Comparison of ENCODE assay signal across 8 mouse cellular contexts in the genomic region with DNA sequence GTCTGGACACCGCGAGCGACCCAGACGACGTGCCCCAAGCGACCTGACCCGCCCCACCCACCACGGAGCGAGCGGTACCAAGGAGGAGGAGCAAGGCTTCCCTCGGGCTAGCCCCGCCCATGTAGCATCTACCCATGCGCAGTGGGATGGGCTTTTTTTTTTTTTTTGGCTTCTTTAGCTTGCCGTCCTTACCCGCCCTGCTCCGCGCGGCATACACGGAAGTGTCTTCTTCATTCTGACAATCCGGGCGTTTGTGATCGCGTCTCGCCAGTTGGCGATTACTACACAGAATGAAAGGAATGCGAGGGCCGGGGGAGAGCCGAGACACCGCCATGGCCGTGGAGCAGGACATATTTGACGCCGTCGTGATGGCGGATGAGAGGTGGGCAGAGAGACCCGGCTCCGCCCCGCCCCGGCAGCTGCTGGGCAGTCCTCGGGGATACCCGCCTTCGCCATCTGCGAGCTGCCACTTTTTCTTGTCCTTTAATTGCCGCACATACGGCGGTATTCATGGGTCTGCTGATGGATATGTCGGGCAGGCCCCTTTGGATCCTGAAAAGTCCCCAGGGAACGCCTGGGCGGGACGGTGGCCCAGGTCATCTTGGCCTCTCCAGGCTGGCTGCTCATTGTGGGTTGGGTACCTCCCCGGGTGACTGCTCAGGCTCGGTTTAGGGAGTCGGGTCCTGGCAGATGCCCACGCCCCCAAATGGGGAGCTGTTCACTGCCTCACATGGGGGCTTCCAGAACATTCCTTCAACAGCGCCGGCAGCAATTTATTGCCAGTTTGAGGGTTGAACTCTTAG. TPM values are rescaled to one million over a fixed set of nuclear protein-coding genes. Genes with fewer than 3 reads are reported as not detected.
DNase-seq lines count a peak whose midpoint lies in the region; ATAC-seq lines count a peak whose summit lies in the region.

A gene (plus strand): TSS at position 153 of the 803 bp plus-strand sequence.

- H3K4me3 ChIP-seq in embryonic facial prominence, embryonic 11.5 days (ENCODE audit: low read depth, low read length), result peak within 1 kb of the TSS; percentile 61
- peak within 1 kb of the TSS; percentile 85 for H3K4me3 ChIP-seq in limb, embryonic 13.5 days
- H3K4me3 ChIP-seq in midbrain, embryonic 16.5 days (ENCODE audit: low read depth, low read length), result peak within 1 kb of the TSS; percentile 91

- H3K9ac ChIP-seq in embryonic facial prominence, embryonic 11.5 days (replicated peaks; ENCODE audit: low read length), result peak within 1 kb of the TSS; percentile 70
- H3K9ac ChIP-seq in limb, embryonic 13.5 days, result peak within 1 kb of the TSS; percentile 85
- H3K9ac ChIP-seq in midbrain, embryonic 16.5 days (ENCODE audit: low read depth, low read length), result peak within 1 kb of the TSS; percentile 86

- ATAC-seq in embryonic facial prominence, embryonic 11.5 days (replicated peaks; ENCODE audit: insufficient number of reproducible peaks, low FRiP score, low TSS enrichment, low read depth), result peak; percentile 89
- peak; percentile 92 for ATAC-seq in granulocyte monocyte progenitor cell, adult 5-6 weeks (replicated peaks; ENCODE audit: poor library complexity, severe bottlenecking)
- peak; percentile 93 for ATAC-seq in limb, embryonic 13.5 days (ENCODE audit: low FRiP score, low read depth)
- ATAC-seq in midbrain, embryonic 16.5 days, result peak; percentile 94

- DNase-seq in 3134 (ENCODE audit: extremely low read depth, insufficient read length, low spot score), result peak; percentile 90
- peak; percentile 94 for DNase-seq in adrenal gland, postnatal 14 days
- peak; percentile 95 for DNase-seq in embryonic facial prominence, embryonic 11.5 days (ENCODE audit: low spot score)
- peak; percentile 94 for DNase-seq in kidney, adult 18-20 months
- DNase-seq in spleen, postnatal 10 days (ENCODE audit: low spot score in 2 of 2), result peak; percentile 83 to 92

- peak within 1 kb of the TSS; percentile 90 for H3K4me2 ChIP-seq in embryonic facial prominence, embryonic 11.5 days (ENCODE audit: low read depth, low read length)
- peak within 1 kb of the TSS; percentile 97 for H3K4me2 ChIP-seq in limb, embryonic 13.5 days (replicated peaks)
- H3K4me2 ChIP-seq in midbrain, embryonic 16.5 days (ENCODE audit: low read length), result peak within 1 kb of the TSS; percentile 96

- no peaks in the 10 kb centered on the region for H3K9me3 ChIP-seq in embryonic facial prominence, embryonic 11.5 days (replicated peaks; ENCODE audit: control insufficient read depth, low read length)
- no peaks in the 10 kb centered on the region for H3K9me3 ChIP-seq in limb, embryonic 13.5 days
- no peaks in the 10 kb centered on the region for H3K9me3 ChIP-seq in midbrain, embryonic 16.5 days (replicated peaks; ENCODE audit: control insufficient read depth, low read length, poor library complexity, severe bottlenecking)

- no peaks in the 10 kb centered on the region; the same call in 1 of the 2 replicates for H3K36me3 ChIP-seq in embryonic facial prominence, embryonic 11.5 days (replicated peaks; ENCODE audit: control insufficient read depth, insufficient read depth, low read depth, low read length)
- peaks cover 33% of the 10 kb centered on the region for H3K36me3 ChIP-seq in limb, embryonic 13.5 days
- H3K36me3 ChIP-seq in midbrain, embryonic 16.5 days (ENCODE audit: control insufficient read depth, insufficient read depth, low read length), result peaks cover 8% of the 10 kb centered on the region; the same call in 1 of the 2 replicates

- no peaks in the 10 kb centered on the region; the same call in none of the 2 replicates for H3K4me1 ChIP-seq in embryonic facial prominence, embryonic 11.5 days (ENCODE audit: control insufficient read depth, insufficient read depth, low read length)
- H3K4me1 ChIP-seq in limb, embryonic 13.5 days, result peaks cover 12% of the 10 kb centered on the region
- H3K4me1 ChIP-seq in midbrain, embryonic 16.5 days (ENCODE audit: control insufficient read depth, insufficient read depth, low read length), result peaks cover 11% of the 10 kb centered on the region

- WGBS in embryonic facial prominence, embryonic 11.5 days, result under 1% methylated on average over 55 of the region's 55 CpGs
- under 1% methylated on average over 55 of the region's 55 CpGs for WGBS in limb, embryonic 13.5 days
- WGBS in midbrain, embryonic 16.5 days, result under 1% methylated on average over 55 of the region's 55 CpGs

- no peaks in the 10 kb centered on the region for H3K27me3 ChIP-seq in embryonic facial prominence, embryonic 11.5 days (ENCODE audit: control insufficient read depth, insufficient read depth, low read length)
- H3K27me3 ChIP-seq in limb, embryonic 13.5 days, result no peaks in the 10 kb centered on the region
- H3K27me3 ChIP-seq in midbrain, embryonic 16.5 days (ENCODE audit: control insufficient read depth, insufficient read depth, low read depth, low read length), result no peaks in the 10 kb centered on the region

- peak within 1 kb of the TSS; percentile 32; the same call in 1 of the 2 replicates for H3K27ac ChIP-seq in embryonic facial prominence, embryonic 11.5 days (replicated peaks; ENCODE audit: low read depth, low read length)
- H3K27ac ChIP-seq in limb, embryonic 13.5 days, result peak within 1 kb of the TSS; percentile 52; the same call in 1 of the 2 replicates
- H3K27ac ChIP-seq in midbrain, embryonic 16.5 days (ENCODE audit: low read length), result peak within 1 kb of the TSS; percentile 80

RNA-seq across cellular contexts. Expression of the gene that starts here (rescaled TPM):
- total RNA-seq in adrenal gland, postnatal 14 days (2021), result 24.1 and 33.2 TPM in 2 replicates
- 21.0 and 24.5 TPM in 2 replicates for polyA plus RNA-seq in embryonic facial prominence, embryonic 11.5 days (2014; fragmentation: Nextera tagmentation; extraction: Ambion mirVana)
- total RNA-seq in granulocyte monocyte progenitor cell, adult 5-6 weeks (2014; fragmentation: Nextera tagmentation), result 13.3 and 20.9 TPM in 2 replicates
- total RNA-seq in granulocyte monocyte progenitor cell, adult 5-6 weeks (2017), result 16.6 and 20.8 TPM in 2 replicates
- polyA plus RNA-seq in limb, embryonic 13.5 days (2015; fragmentation: Nextera tagmentation; extraction: Ambion mirVana), result 27.5 and 32.9 TPM in 2 replicates
- polyA plus RNA-seq in midbrain, embryonic 16.5 days (2015; fragmentation: Nextera tagmentation; extraction: Ambion mirVana), result 31.1 and 36.0 TPM in 2 replicates

Comparison
In these comparisons a context has a peak if more than half of its experiments do, and no peak if none do; other contexts are left out.
1. Peak in every context shown above with its lines: DNase-seq, ATAC-seq, H3K4me3 ChIP-seq and H3K27ac ChIP-seq.